Mouse (Mus musculus): Measurements from ENCODE around the gene Nectin1. TPM values are rescaled to one million over a fixed set of nuclear protein-coding genes. Genes with fewer than 3 reads are reported as not detected.
A peak's percentile ranks its signal among the peaks of the same experiment; 100 is the strongest.

The Nectin1 gene
- total and polyA plus RNA-seq, 3 experiments, result 0.26 to 1.9 (median 1.8) TPM

- Histone ChIP-seq H3K79me2 (replicated peaks; ENCODE audit: control insufficient read depth, extremely low read depth, insufficient read depth, poor library complexity, severe bottlenecking) (no peaks in the 10 kb centered on the region), H3K4me2 (ENCODE audit: insufficient read depth, low read depth, poor library complexity, severe bottlenecking) (no peak overlapping the region), H3K36me3 (replicated peaks in 1 of 2; ENCODE audit: control insufficient read depth in 1 of 2, insufficient read depth in 1 of 2, low read length in 1 of 2) (no peaks in the 10 kb centered on the region), H3K9ac (ENCODE audit: insufficient read depth, low read depth) (no peak overlapping the region), H3K4me3 (replicated peaks in 1 of 3; ENCODE audit: low read depth in 2 of 3, low read length in 2 of 3, poor library complexity in 1 of 3) (no peak overlapping the region), H3K4me1 (ENCODE audit: control insufficient read depth in 1 of 2, insufficient read depth in 2 of 2) (peaks cover 0 to 18% of the 10 kb centered on the region in 2 experiments; a peak in 2 of 4 replicates), H3K27me3 (replicated peaks) (peaks cover 79% of the 10 kb centered on the region), H3K9me3 (replicated peaks; ENCODE audit: low read length) (no peaks in the 10 kb centered on the region), H3K27ac (ENCODE audit: insufficient read depth, low read depth) (no peak overlapping the region)
- in situ Hi-C loops (cut with MboI; ENCODE audit: low pct_ligation_motif_present, low pct_unique_long_range_greater_than_20kb, low sequenced_read_pairs) (loop anchor here (25.0 kb wide), 1 partner anchor 393 kb away; no protein-coding TSS in a partner anchor), dilution Hi-C loops (cut with MboI; ENCODE audit: extremely low pct_ligation_motif_present, extremely low pct_unique_long_range_greater_than_20kb, low sequenced_read_pairs) (no loop called here)
- TF ChIP-seq MEF2A (IDR thresholded peaks at IDR 0.05; ENCODE audit: borderline replicate concordance, low read depth, low read length), result no peak
- TF ChIP-seq JUND (conservative IDR thresholded peaks at IDR 0.05; ENCODE audit: low read depth, low read length), result no peak
- no peak for TF ChIP-seq MAZ (IDR thresholded peaks at IDR 0.05; ENCODE audit: low read depth, low read length)
- no peak for TF ChIP-seq CHD2 (IDR thresholded peaks at IDR 0.05; ENCODE audit: low read length)
- TF ChIP-seq SMC3 (IDR thresholded peaks at IDR 0.05; ENCODE audit: low read depth, low read length), result peak; percentile 78
- no peak for TF ChIP-seq PAX5 (IDR thresholded peaks at IDR 0.05; ENCODE audit: low read length)
- TF ChIP-seq POLR2A (IDR thresholded peaks at IDR 0.05; ENCODE audit: low read depth, low read length), result no peak
- TF ChIP-seq KAT2A (IDR thresholded peaks at IDR 0.05; ENCODE audit: insufficient replicate concordance, low read length), result no peak
- TF ChIP-seq RCOR1 (conservative IDR thresholded peaks at IDR 0.05; ENCODE audit: low read depth, low read length), result no peak
- no peak for TF ChIP-seq NRF1 (IDR thresholded peaks at IDR 0.05; ENCODE audit: low read depth, low read length)
- TF ChIP-seq ZNF384 (IDR thresholded peaks at IDR 0.05; ENCODE audit: low read depth, low read length), result no peak
- no peak for TF ChIP-seq USF2 (conservative IDR thresholded peaks at IDR 0.05; ENCODE audit: low read depth, low read length)
- no peak for TF ChIP-seq ELF1 (IDR thresholded peaks at IDR 0.05; ENCODE audit: low read depth, low read length)
- TF ChIP-seq IRF4 (IDR thresholded peaks at IDR 0.05; ENCODE audit: low read depth, low read length), result no peak
- TF ChIP-seq TCF12 (IDR thresholded peaks at IDR 0.05; ENCODE audit: low read depth, low read length), result no peak
- TF ChIP-seq ZC3H11A (IDR thresholded peaks at IDR 0.05; ENCODE audit: low read depth, low read length), result no peak
- no peak for TF ChIP-seq NELFE (IDR thresholded peaks at IDR 0.05; ENCODE audit: low read depth, low read length)
- peak; percentile 49 for TF ChIP-seq RAD21 (IDR thresholded peaks at IDR 0.05; ENCODE audit: low read depth, low read length)
- TF ChIP-seq CTCF (conservative IDR thresholded peaks at IDR 0.05 in 1 of 2, IDR thresholded peaks at IDR 0.05 in 1 of 2; ENCODE audit: low read depth in 2 of 2, low read length in 2 of 2), result peak; percentile 19 to 73; a peak in 2 of 4 replicates
- no peak for TF ChIP-seq ZMIZ1 (IDR thresholded peaks at IDR 0.05; ENCODE audit: low read depth, low read length)
- no peak for TF ChIP-seq UBTF (IDR thresholded peaks at IDR 0.05; ENCODE audit: low read depth, low read length)
- DNase-seq (ENCODE audit: extremely low read depth), result peak; percentile 46
Observed at GRCm38 (mm10) chr9:43730284-43731027, 13.3 kb upstream of the Nectin1 start.
